In genomic region chr16:90863468-90864046, GRCm38 (mm10) we compare ENCODE assay signal across 25 mouse cellular contexts. TPM values are rescaled to one million over a fixed set of nuclear protein-coding genes. Genes with fewer than 3 reads are reported as not detected.
DNase-seq lines count a peak whose midpoint lies in the region; ATAC-seq lines count a peak whose summit lies in the region.
"Had no signal": no experiment of that assay in that cellular context is flagged by ENCODE, and none has a peak within 500 bp of the region (broad histone marks: within the 10 kb centered on the region; RNA-seq: fewer than 3 reads in every experiment).

No protein-coding gene starts in this region.

- ATAC-seq in forebrain, embryonic 14.5 days = no peak
- ATAC-seq in forebrain, embryonic 11.5 days (replicated peaks; ENCODE audit: low FRiP score) = no peak
- no peak for ATAC-seq in midbrain, embryonic 11.5 days (ENCODE audit: low FRiP score)
- ATAC-seq in midbrain, embryonic 15.5 days (replicated peaks) = no peak
- ATAC-seq: activated CD4-positive, CD25-positive, alpha-beta regulatory T cell, adult 4 months; CD4-positive, CD25-positive, alpha-beta regulatory T cell, adult 4 months; forebrain, embryonic 15.5 days; forebrain, postnatal 0 days; Patski had no signal

- WGBS in forebrain, embryonic 14.5 days = 78% methylated on average over 10 of the region's 10 CpGs
- 91% methylated on average over 10 of the region's 10 CpGs for WGBS in forebrain, embryonic 11.5 days
- WGBS in midbrain, embryonic 11.5 days = 88% methylated on average over 10 of the region's 10 CpGs
- 88% methylated on average over 10 of the region's 10 CpGs for WGBS in midbrain, embryonic 15.5 days

- DNase-seq in cerebellum, postnatal 10 days = peak; percentile 45 to 62
- DNase-seq in cerebellum, adult 18-20 months = no peak
- peak; percentile 41 for DNase-seq in forebrain, embryonic 14.5 days (ENCODE audit: low spot score)
- no peak for DNase-seq in forebrain, embryonic 11.5 days (ENCODE audit: low spot score)
- DNase-seq in left cerebral cortex, postnatal 4 days = peak; percentile 51
- no peak for DNase-seq in left cerebral cortex, postnatal 14 days (ENCODE audit: low spot score in 2 of 2)
- peak; percentile 73 for DNase-seq in midbrain, embryonic 11.5 days (ENCODE audit: low spot score, missing footprints)
- DNase-seq: adrenal gland, adult 8-10 months; adrenal gland, postnatal 14 days; adrenal gland, postnatal 36 days; B cell, adult 2 months; cerebellum, adult 11 months; cerebellum, adult 2 months; cerebellum, adult 9-10 months; cerebellum, postnatal 36 days; forebrain, postnatal 0 days had no signal

- peaks cover 6% of the 10 kb centered on the region; the same call in 1 of the 2 replicates for H3K4me1 ChIP-seq in forebrain, embryonic 14.5 days (ENCODE audit: control insufficient read depth, insufficient read depth, low read length)
- H3K4me1 ChIP-seq in forebrain, embryonic 11.5 days (replicated peaks; ENCODE audit: control insufficient read depth, insufficient read depth, low read length) = peaks cover 3% of the 10 kb centered on the region; the same call in 1 of the 2 replicates
- H3K4me1 ChIP-seq in midbrain, embryonic 11.5 days (ENCODE audit: control insufficient read depth, insufficient read depth, low read length) = no peaks in the 10 kb centered on the region
- no peaks in the 10 kb centered on the region for H3K4me1 ChIP-seq in midbrain, embryonic 15.5 days

- no peak overlapping the region for H3K4me2 ChIP-seq in forebrain, embryonic 14.5 days (ENCODE audit: low read length)
- H3K4me2 ChIP-seq in forebrain, embryonic 11.5 days (ENCODE audit: low read depth, low read length, severe bottlenecking) = no peak overlapping the region
- H3K4me2 ChIP-seq in midbrain, embryonic 11.5 days = no peak overlapping the region
- H3K4me2 ChIP-seq in midbrain, embryonic 15.5 days = no peak overlapping the region
- H3K4me2 ChIP-seq: forebrain, embryonic 12.5 days; forebrain, embryonic 15.5 days had no signal

- intact Hi-C loops in left cerebral cortex, postnatal 4 days (cut with DNase I) = no loop called here
- intact Hi-C loops in left cerebral cortex, postnatal 14 days (cut with DNase I) = no loop called here

- H3K9me3 ChIP-seq in forebrain, embryonic 14.5 days (replicated peaks; ENCODE audit: control insufficient read depth, low read length) = no peaks in the 10 kb centered on the region
- no peaks in the 10 kb centered on the region for H3K9me3 ChIP-seq in forebrain, embryonic 11.5 days (ENCODE audit: control insufficient read depth, low read length)
- H3K9me3 ChIP-seq in midbrain, embryonic 11.5 days (ENCODE audit: control insufficient read depth, low read length) = no peaks in the 10 kb centered on the region
- no peaks in the 10 kb centered on the region for H3K9me3 ChIP-seq in midbrain, embryonic 15.5 days
- H3K9me3 ChIP-seq: forebrain, embryonic 12.5 days; forebrain, embryonic 15.5 days; G1E had no signal

- H3K27ac ChIP-seq in forebrain, embryonic 14.5 days (ENCODE audit: low read depth, low read length) = no peak overlapping the region
- no peak overlapping the region for H3K27ac ChIP-seq in forebrain, embryonic 11.5 days (ENCODE audit: low read depth, low read length)
- H3K27ac ChIP-seq in midbrain, embryonic 11.5 days (ENCODE audit: low read depth, low read length) = no peak overlapping the region
- H3K27ac ChIP-seq in midbrain, embryonic 15.5 days = no peak overlapping the region
- H3K27ac ChIP-seq: forebrain, embryonic 12.5 days; forebrain, embryonic 15.5 days had no signal

- no peak overlapping the region for H3K4me3 ChIP-seq in forebrain, embryonic 14.5 days (ENCODE audit: low read depth, low read length)
- H3K4me3 ChIP-seq in forebrain, embryonic 11.5 days (ENCODE audit: low read depth, low read length) = no peak overlapping the region
- H3K4me3 ChIP-seq in midbrain, embryonic 11.5 days (ENCODE audit: low read depth, low read length) = no peak overlapping the region
- H3K4me3 ChIP-seq in midbrain, embryonic 15.5 days = no peak overlapping the region
- H3K4me3 ChIP-seq: forebrain, embryonic 12.5 days; forebrain, embryonic 15.5 days had no signal

- no peaks in the 10 kb centered on the region for H3K27me3 ChIP-seq in forebrain, embryonic 14.5 days (replicated peaks; ENCODE audit: control insufficient read depth, insufficient read depth, low read length)
- H3K27me3 ChIP-seq in forebrain, embryonic 11.5 days (ENCODE audit: control insufficient read depth, insufficient read depth, low read length) = no peaks in the 10 kb centered on the region
- H3K27me3 ChIP-seq in midbrain, embryonic 11.5 days (ENCODE audit: control insufficient read depth, insufficient read depth, low read length) = no peaks in the 10 kb centered on the region
- no peaks in the 10 kb centered on the region for H3K27me3 ChIP-seq in midbrain, embryonic 15.5 days (replicated peaks)
- H3K27me3 ChIP-seq: forebrain, embryonic 15.5 days; Patski had no signal

- no peak overlapping the region for H3K9ac ChIP-seq in forebrain, embryonic 14.5 days (ENCODE audit: low read length)
- H3K9ac ChIP-seq in forebrain, embryonic 11.5 days (ENCODE audit: low read length) = no peak overlapping the region
- H3K9ac ChIP-seq in midbrain, embryonic 11.5 days (ENCODE audit: low read length) = no peak overlapping the region
- no peak overlapping the region for H3K9ac ChIP-seq in midbrain, embryonic 15.5 days
- H3K9ac ChIP-seq: forebrain, embryonic 12.5 days; forebrain, embryonic 15.5 days; forebrain, postnatal 0 days had no signal

- no peaks in the 10 kb centered on the region for H3K36me3 ChIP-seq in forebrain, embryonic 14.5 days (ENCODE audit: control insufficient read depth, insufficient read depth, low read length)
- no peaks in the 10 kb centered on the region for H3K36me3 ChIP-seq in forebrain, embryonic 11.5 days (ENCODE audit: control insufficient read depth, insufficient read depth, low read length)
- H3K36me3 ChIP-seq in midbrain, embryonic 11.5 days (ENCODE audit: control insufficient read depth, insufficient read depth, low read length) = no peaks in the 10 kb centered on the region
- no peaks in the 10 kb centered on the region for H3K36me3 ChIP-seq in midbrain, embryonic 15.5 days (replicated peaks)
- H3K36me3 ChIP-seq: forebrain, embryonic 12.5 days; forebrain, embryonic 15.5 days; G1E had no signal

RNA-seq across cellular contexts. Expression of gene Eva1c, which starts 37.0 kb away (rescaled TPM):
- polyA plus RNA-seq in forebrain, embryonic 14.5 days (2014; fragmentation: Nextera tagmentation; extraction: Ambion mirVana) = 6.1 and 6.4 TPM in 2 replicates
- 1.6 and 1.9 TPM in 2 replicates for polyA plus RNA-seq in forebrain, embryonic 11.5 days (2014; fragmentation: Nextera tagmentation; extraction: Ambion mirVana)
- total RNA-seq in left cerebral cortex, postnatal 4 days (2021) = 1 to 10 TPM in 1 of 2 experiments, under 1 TPM in 1; 0.96 to 1.4 TPM
- total RNA-seq in left cerebral cortex, postnatal 14 days (2021) = 1 to 10 TPM; 1.6 to 2.1 TPM
- polyA plus RNA-seq in midbrain, embryonic 11.5 days (2014; fragmentation: Nextera tagmentation; extraction: Ambion mirVana) = 1.1 and 1.3 TPM in 2 replicates
- polyA plus RNA-seq in midbrain, embryonic 15.5 days (2015; fragmentation: Nextera tagmentation; extraction: Ambion mirVana) = 2.5 and 5.0 TPM in 2 replicates
- total RNA-seq: CH12.LX; common myeloid progenitor, adult 5-6 weeks had no signal
- polyA plus RNA-seq: activated CD4-positive, CD25-positive, alpha-beta regulatory T cell, adult 4 months; CD4-positive, CD25-positive, alpha-beta regulatory T cell, adult 4 months; G1E had no signal

RNA-seq across cellular contexts. Expression of gene Urb1, which starts 53.3 kb away (rescaled TPM):
- 7.0 and 9.7 TPM in 2 replicates for polyA plus RNA-seq in forebrain, embryonic 14.5 days (2014; fragmentation: Nextera tagmentation; extraction: Ambion mirVana)
- 14.3 and 15.6 TPM in 2 replicates for polyA plus RNA-seq in forebrain, embryonic 11.5 days (2014; fragmentation: Nextera tagmentation; extraction: Ambion mirVana)
- 10 to 100 TPM; 15.9 to 18.5 TPM for total RNA-seq in left cerebral cortex, postnatal 4 days (2021)
- total RNA-seq in left cerebral cortex, postnatal 14 days (2021) = 10 to 100 TPM; 14.2 to 15.9 TPM
- polyA plus RNA-seq in midbrain, embryonic 11.5 days (2014; fragmentation: Nextera tagmentation; extraction: Ambion mirVana) = 13.1 and 14.2 TPM in 2 replicates
- polyA plus RNA-seq in midbrain, embryonic 15.5 days (2015; fragmentation: Nextera tagmentation; extraction: Ambion mirVana) = 9.8 and 10.4 TPM in 2 replicates

Comparison
In these comparisons a context has a peak if more than half of its experiments do, and no peak if none do; other contexts are left out.
1. DNase-seq: peak in cerebellum, postnatal 10 days (2 of 2), forebrain, embryonic 14.5 days (single experiment), left cerebral cortex, postnatal 4 days (single experiment) and midbrain, embryonic 11.5 days (single experiment); none in cerebellum, adult 18-20 months (0 of 2), forebrain, embryonic 11.5 days (single experiment) and left cerebral cortex, postnatal 14 days (0 of 2).